In the genomic region with DNA sequence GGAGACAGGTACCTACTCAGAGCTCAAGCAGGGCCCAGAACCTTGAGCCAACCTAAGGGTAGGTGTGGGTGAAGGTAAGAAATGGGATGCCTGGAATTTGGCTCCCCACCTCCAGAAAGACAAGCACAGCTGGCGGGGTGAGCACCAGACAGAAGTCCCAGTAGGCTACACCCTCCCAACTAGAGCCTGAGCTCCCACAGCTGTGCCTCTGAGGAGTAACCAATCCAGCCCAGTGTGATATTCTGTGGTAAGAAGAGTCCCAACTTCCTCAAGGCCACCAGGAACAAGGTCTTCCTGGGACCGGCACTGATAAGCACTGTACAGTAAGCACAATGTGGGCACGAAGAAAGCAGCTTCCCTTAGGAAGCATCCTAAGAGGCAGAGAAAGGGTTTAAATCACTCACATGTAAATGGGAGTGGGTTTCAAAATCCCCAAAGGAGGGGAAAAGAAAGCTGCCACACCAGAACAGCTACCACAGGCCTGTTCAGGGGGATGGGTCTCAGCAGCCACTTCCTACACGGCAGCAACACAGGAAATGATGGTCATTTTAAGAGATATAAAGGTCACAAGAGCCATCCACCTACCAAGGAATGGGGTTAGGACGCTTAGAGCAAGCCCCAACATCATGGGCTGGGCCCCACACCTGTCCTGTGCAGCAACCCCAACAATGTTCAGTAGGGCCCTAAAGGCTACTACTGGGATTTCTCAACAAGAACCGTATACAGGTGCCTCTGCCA, we compare ENCODE assay signal across 1 mouse cellular context.
A peak's percentile ranks its signal among the peaks of the same experiment; 100 is the strongest.
TF ChIP-seq lines count a peak whose summit lies in the region.

No protein-coding gene starts in this region.

TF ChIP-seq in C2C12, 6 proteins besides CTCF, POLR2A, EP300 and RAD21:
- TF ChIP-seq MYOG (IDR thresholded peaks at IDR 0.05; ENCODE audit: control insufficient read depth, extremely low read depth, insufficient read length), result no peak
- TF ChIP-seq MYOD1 (IDR thresholded peaks at IDR 0.05; ENCODE audit: control insufficient read depth, insufficient read length, low read depth), result peak; percentile 59
- no peak for TF ChIP-seq CEBPB (IDR thresholded peaks at IDR 0.05; ENCODE audit: low read depth)
- no peak for TF ChIP-seq MAX (IDR thresholded peaks at IDR 0.05)
TF ChIP-seq in C2C12: peak in this region for 1.
